Mouse (Mus musculus) embryonic stem cell, embryonic (primary cell): Measurements from ENCODE around the gene Gm49711.

Experiments used
- CTCF ChIA-PET, 4 experiments: fragments of 300-600 bp in 2 of 4; fragments of 350-600 bp in 2 of 4; sonication (Branson Sonifier 250); formaldehyde crosslinking; loops; one replicate each; lab custom pipeline; 2022; ENCODE audit warnings: inconsistent platforms in 2 of 4; lab: Charles Lee
- POLR2A ChIA-PET, 4 experiments: fragments of 300-600 bp in 2 of 4; fragments of 350-600 bp in 2 of 4; sonication (Branson Sonifier 250); formaldehyde crosslinking; loops; one replicate each; lab custom pipeline; 2022; ENCODE audit warnings: antibody characterized with exemption in 4 of 4, inconsistent platforms in 1 of 4; lab: Charles Lee

Gene Gm49711

GRCm38 (mm10) chr16:92057852-92058643 is at the start of gene Gm49711, which contains the start of the genes Mrps6 and Slc5a3:
Gene Gm49711 (plus strand): TSS chr16:92058316.
Gene Mrps6 (plus strand): TSS chr16:92058270.
Gene Slc5a3 (plus strand): TSS chr16:92058322.
- ChIA-PET CTCF (interaction anchor here in 2 of 4 experiments (0.5 to 2.1 kb wide), 3 partner anchors 147 to 401 kb away, joined by 4 to 7 read pairs (median 5); no protein-coding TSS in a partner anchor), POLR2A (interaction anchor here (0.5 to 2.8 kb wide), 48 partner anchors 9 to 1653 kb away, joined by 3 to 18 read pairs (median 4); partner anchors contain the start of genes Donson (in 1 of the 4), Dop1b (in 1 of the 4) and Ifnar1 (in 1 of the 4))

- ChIA-PET CTCF (interaction anchor here in 1 of 4 experiments (0.6 kb wide), 1 partner anchor 310 kb away, joined by 3 read pairs; no protein-coding TSS in a partner anchor), POLR2A (interaction anchor here in 1 of 4 experiments (0.9 kb wide), 1 partner anchor 323 kb away, joined by 3 read pairs; no protein-coding TSS in a partner anchor)
Observed at GRCm38 (mm10) chr16:92009586-92009985, 48.5 kb upstream of the Gm49711 start.

- CTCF ChIA-PET: no interaction called here
- POLR2A ChIA-PET: no interaction called here
Observed at GRCm38 (mm10) chr16:92016792-92017191, 41.3 kb upstream of the Gm49711 start.

GRCm38 (mm10) chr16:92019141-92020118 is 38.7 kb upstream of the Gm49711 start:
- ChIA-PET POLR2A (interaction anchor here (0.6 to 1.6 kb wide), 11 partner anchors 15 to 590 kb away, joined by 3 to 6 read pairs (median 3); partner anchors contain the start of genes Gm49711 (in 1 of the 4), Mrps6 (in 1 of the 4) and Slc5a3 (in 1 of the 4)), CTCF (interaction anchor here in 3 of 4 experiments (0.6 to 1.1 kb wide), 5 partner anchors 13 to 569 kb away, joined by 3 to 4 read pairs (median 3); no protein-coding TSS in a partner anchor)

GRCm38 (mm10) chr16:92021656-92022400 is 36.3 kb upstream of the Gm49711 start:
- ChIA-PET CTCF (interaction anchor here in 2 of 4 experiments (0.8 to 1.4 kb wide), 5 partner anchors 27 to 293 kb away, joined by 3 to 4 read pairs (median 3); no protein-coding TSS in a partner anchor), POLR2A (interaction anchor here in 3 of 4 experiments (0.5 to 2.2 kb wide), 50 partner anchors 9 to 1307 kb away, joined by 3 to 18 read pairs (median 4); partner anchors contain the start of genes Gm49711 (in 3 of the 3), Mrps6 (in 3 of the 3), Slc5a3 (in 3 of the 3) and Gart (in 1 of the 3))

GRCm38 (mm10) chr16:92022494-92023283 is 35.4 kb upstream of the Gm49711 start:
- ChIA-PET CTCF (interaction anchor here in 1 of 4 experiments (1.4 kb wide), 1 partner anchor 26 kb away, joined by 3 read pairs; no protein-coding TSS in a partner anchor), POLR2A (interaction anchor here in 3 of 4 experiments (0.7 to 2.2 kb wide), 26 partner anchors 8 to 375 kb away, joined by 3 to 18 read pairs (median 5); partner anchors contain the start of genes Gm49711 (in 3 of the 3), Mrps6 (in 3 of the 3), Slc5a3 (in 3 of the 3) and Gart (in 1 of the 3))

- CTCF ChIA-PET: interaction anchor here in 1 of 4 experiments (0.6 kb wide), 1 partner anchor 108 kb away, joined by 4 read pairs; no protein-coding TSS in a partner anchor
Observed at GRCm38 (mm10) chr16:92033286-92033685, 24.8 kb upstream of the Gm49711 start.

GRCm38 (mm10) chr16:92034676-92035075 is 23.4 kb upstream of the Gm49711 start:
- ChIA-PET POLR2A (interaction anchor here in 3 of 4 experiments (0.7 to 1.9 kb wide), 9 partner anchors 11 to 548 kb away, joined by 3 to 7 read pairs (median 3); partner anchors contain the start of genes Gm49711 (in 2 of the 3), Mrps6 (in 2 of the 3) and Slc5a3 (in 2 of the 3)), CTCF (interaction anchor here in 1 of 4 experiments (0.7 kb wide), 1 partner anchor 257 kb away, joined by 7 read pairs; no protein-coding TSS in a partner anchor)

More at GRCm38 (mm10) chr16:92033286-92033685, 24.8 kb upstream of the Gm49711 start:
- POLR2A ChIA-PET: interaction anchor here in 1 of 4 experiments (1.7 kb wide), 1 partner anchor 11 kb away, joined by 9 read pairs; no protein-coding TSS in a partner anchor

- CTCF ChIA-PET: no interaction called here
- POLR2A ChIA-PET: interaction anchor here in 2 of 4 experiments (1.1 to 1.3 kb wide), 2 partner anchors 15 to 278 kb away, joined by 3 read pairs; no protein-coding TSS in a partner anchor
Observed at GRCm38 (mm10) chr16:92036701-92037100, 21.4 kb upstream of the Gm49711 start.

- CTCF ChIA-PET: no interaction called here
- POLR2A ChIA-PET: interaction anchor here in 3 of 4 experiments (0.6 to 1.3 kb wide), 4 partner anchors 277 to 1502 kb away, joined by 3 to 5 read pairs (median 4); no protein-coding TSS in a partner anchor
Observed at GRCm38 (mm10) chr16:92037891-92038607, 20.1 kb upstream of the Gm49711 start.

GRCm38 (mm10) chr16:92039421-92039820 is 18.7 kb upstream of the Gm49711 start:
- POLR2A ChIA-PET: interaction anchor here in 1 of 4 experiments (1.4 kb wide), 1 partner anchor 12 kb away, joined by 3 read pairs; no protein-coding TSS in a partner anchor
- CTCF ChIA-PET: interaction anchor here in 1 of 4 experiments (0.6 kb wide), 2 partner anchors 84 to 106 kb away, joined by 3 to 4 read pairs; no protein-coding TSS in a partner anchor

GRCm38 (mm10) chr16:92039966-92040365 is 18.1 kb upstream of the Gm49711 start:
- POLR2A ChIA-PET: interaction anchor here in 2 of 4 experiments (0.6 to 1.4 kb wide), 2 partner anchors 12 to 13 kb away, joined by 3 read pairs; no protein-coding TSS in a partner anchor
- CTCF ChIA-PET: interaction anchor here in 1 of 4 experiments (0.6 kb wide), 2 partner anchors 85 to 106 kb away, joined by 3 to 4 read pairs; no protein-coding TSS in a partner anchor

GRCm38 (mm10) chr16:92051777-92052310 is 6.3 kb upstream of the Gm49711 start:
- CTCF ChIA-PET: interaction anchor here in 3 of 4 experiments (0.6 kb wide), 3 partner anchors 9 to 52 kb away, joined by 3 to 12 read pairs (median 5); no protein-coding TSS in a partner anchor
- POLR2A ChIA-PET: interaction anchor here in 3 of 4 experiments (0.6 to 1.1 kb wide), 4 partner anchors 11 to 18 kb away, joined by 3 to 5 read pairs (median 4); no protein-coding TSS in a partner anchor

GRCm38 (mm10) chr16:92052569-92052968 is 5.5 kb upstream of the Gm49711 start:
- ChIA-PET CTCF (no interaction called here), POLR2A (interaction anchor here in 2 of 4 experiments (0.7 to 1.1 kb wide), 2 partner anchors 10 to 13 kb away, joined by 3 to 5 read pairs; no protein-coding TSS in a partner anchor)
